Mouse (Mus musculus) C2C12 (cell line): ENCODE data around the gene Shank1. TPM values are rescaled to one million over a fixed set of nuclear protein-coding genes. Genes with fewer than 3 reads are reported as not detected.

ENCODE experiments used
- H3K27me3 ChIP-seq: one replicate; pipeline ENCODE4 v1.6.1; 2011; ENCODE audit not compliant: control insufficient read depth, insufficient read depth, insufficient read length
- H3K36me3 ChIP-seq: one replicate; pipeline ENCODE4 v1.6.1; 2011; ENCODE audit not compliant: control insufficient read depth, insufficient read depth
- H3K4me3 ChIP-seq: one replicate; pipeline ENCODE4 v1.5.1; 2011; ENCODE audit warnings: mild to moderate bottlenecking, control low read depth; ENCODE audit not compliant: poor library complexity, insufficient read depth, severe bottlenecking
- H3K79me2 ChIP-seq: one replicate; pipeline ENCODE4 v1.6.1; 2011; ENCODE audit not compliant: control insufficient read depth, insufficient read depth
- H3K79me3 ChIP-seq: one replicate; pipeline ENCODE4 v1.6.1; 2011; ENCODE audit warnings: low read depth, control low read depth
- H3ac ChIP-seq: one replicate; pipeline ENCODE3; 2011; ENCODE audit warnings: low read depth; ENCODE audit not compliant: control insufficient read depth, insufficient read length
- CEBPB ChIP-seq: IDR thresholded peaks from one replicate; pipeline ENCODE4 v1.6.1; 2011; ENCODE audit warnings: low read depth, mild to moderate bottlenecking, control low read depth, moderate library complexity
- CTCF ChIP-seq: IDR thresholded peaks from one replicate; pipeline ENCODE4 v1.5.1; 2011; ENCODE audit not compliant: control insufficient read depth, insufficient read depth, insufficient read length
- FOSL1 ChIP-seq: IDR thresholded peaks from one replicate; pipeline ENCODE4 v1.8.0; 2011; ENCODE audit warnings: mild to moderate bottlenecking, low read length; ENCODE audit not compliant: poor library complexity, insufficient read depth, severe bottlenecking
- MAX ChIP-seq: IDR thresholded peaks from one replicate; pipeline ENCODE4 v1.6.1; 2011; ENCODE audit warnings: mild to moderate bottlenecking, control low read depth
- MYOD1 ChIP-seq: IDR thresholded peaks from one replicate; pipeline ENCODE4 v1.6.1; 2011; ENCODE audit warnings: low read depth; ENCODE audit not compliant: control insufficient read depth, insufficient read length
- MYOG ChIP-seq: IDR thresholded peaks from one replicate; pipeline ENCODE4 v1.6.1; 2011; ENCODE audit not compliant: control insufficient read depth, insufficient read length; ENCODE audit errors: extremely low read depth
- USF1 ChIP-seq: IDR thresholded peaks from one replicate; pipeline ENCODE4 v1.6.1; 2011; ENCODE audit warnings: low read depth, mild to moderate bottlenecking, control low read depth, moderate library complexity
- long read RNA-seq, 2 experiments: library from polyadenylated mRNA; unstranded; transcript quantifications; one replicate each; pipeline ENCODE4 v2.0.0; 2019 to 2020
- polyA plus RNA-seq: library from polyadenylated mRNA; unstranded; fragments of >200 nt; fragmentation: generic; extraction: Trizol; gene quantifications from one replicate; pipeline ENCODE4 v1.2.1, GENCODE M21; 2012; ENCODE audit warnings: missing spikeins

The Shank1 gene
- polyA plus RNA-seq = under 0.01 TPM
- long read RNA-seq, experiment 1 = 0 reads
- long read RNA-seq, experiment 2 = 0 reads

- Histone ChIP-seq H3K27me3 (peaks cover 64% of the 10 kb centered on the region), H3K79me3 (no peaks in the 10 kb centered on the region), H3K36me3 (no peaks in the 10 kb centered on the region), H3K79me2 (no peaks in the 10 kb centered on the region), H3K4me3 (no peak within 1 kb of the TSS), H3ac (no peak within 1 kb of the TSS)
- TF ChIP-seq MYOG = no peak
- no peak for TF ChIP-seq USF1
- TF ChIP-seq CTCF = no peak
- TF ChIP-seq MAX = no peak
- TF ChIP-seq FOSL1 = no peak
- no peak for TF ChIP-seq MYOD1
- no peak for TF ChIP-seq CEBPB
These were observed at the start of gene Shank1 for GRCm38 (mm10) chr7:44309475-44310284. TSS of gene Shank1 (plus strand) at chr7:44310253.

GRCm38 (mm10) chr7:44260410-44260809 is 49.6 kb upstream of the Shank1 start:
- no peak for TF ChIP-seq MYOD1
- TF ChIP-seq CEBPB = no peak
- no peak for TF ChIP-seq FOSL1
- Histone ChIP-seq H3K79me2 (no peaks in the 10 kb centered on the region), H3ac (no peak overlapping the region), H3K4me3 (no peak overlapping the region), H3K27me3 (peaks cover 19% of the 10 kb centered on the region), H3K36me3 (no peaks in the 10 kb centered on the region), H3K79me3 (no peaks in the 10 kb centered on the region)

GRCm38 (mm10) chr7:44261147-44261546 is 48.9 kb upstream of the Shank1 start, which contains the start of gene Gm15517:
TSS of gene Gm15517 (plus strand) at chr7:44261447.
- Histone ChIP-seq H3K79me2 (no peaks in the 10 kb centered on the region), H3K4me3 (no peak within 1 kb of the TSS), H3K36me3 (no peaks in the 10 kb centered on the region), H3ac (no peak within 1 kb of the TSS), H3K27me3 (peaks cover 19% of the 10 kb centered on the region), H3K79me3 (no peaks in the 10 kb centered on the region)
- no peak for TF ChIP-seq MAX
- no peak for TF ChIP-seq USF1
- TF ChIP-seq CTCF = no peak
- TF ChIP-seq MYOD1 = no peak
- no peak for TF ChIP-seq CEBPB
- no peak for TF ChIP-seq FOSL1
- no peak for TF ChIP-seq MYOG

GRCm38 (mm10) chr7:44262791-44263643 is 47.0 kb upstream of the Shank1 start:
- no peaks in the 10 kb centered on the region for H3K79me3 ChIP-seq
- peaks cover 29% of the 10 kb centered on the region for H3K27me3 ChIP-seq

GRCm38 (mm10) chr7:44268117-44268516 is 41.9 kb upstream of the Shank1 start:
- no peaks in the 10 kb centered on the region for H3K79me3 ChIP-seq
- H3K4me3 ChIP-seq = no peak overlapping the region
- H3K27me3 ChIP-seq = peaks cover 34% of the 10 kb centered on the region
- no peak overlapping the region for H3ac ChIP-seq
- no peaks in the 10 kb centered on the region for H3K79me2 ChIP-seq
- no peak for TF ChIP-seq CEBPB
- TF ChIP-seq MYOG = no peak
- TF ChIP-seq MYOD1 = no peak
- TF ChIP-seq FOSL1 = no peak
- TF ChIP-seq CTCF = no peak
- H3K36me3 ChIP-seq = no peaks in the 10 kb centered on the region

More at GRCm38 (mm10) chr7:44262791-44263643, 47.0 kb upstream of the Shank1 start:
- Histone ChIP-seq H3K79me2 (no peaks in the 10 kb centered on the region), H3K36me3 (no peaks in the 10 kb centered on the region), H3K4me3 (no peak overlapping the region), H3ac (no peak overlapping the region)
- no peak for TF ChIP-seq MYOD1
- TF ChIP-seq FOSL1 = no peak
- no peak for TF ChIP-seq USF1
- no peak for TF ChIP-seq MAX
- peak; percentile 85 for TF ChIP-seq CTCF
